Mouse (Mus musculus): ENCODE measurements around the gene Fgf15. TPM values are rescaled to one million over a fixed set of nuclear protein-coding genes. Genes with fewer than 3 reads are reported as not detected.

Fgf15 gene
- polyA plus RNA-seq, 1 experiment from 2014 or later: 0.23 TPM

GRCm38 (mm10) chr7:144918823-144919222 is 22.5 kb downstream of the Fgf15 start:
- H3K36me3 ChIP-seq: peaks cover 18% of the 10 kb centered on the region; the same call in 1 of the 2 replicates
- H3K4me2 ChIP-seq (replicated peaks): no peak overlapping the region
- peaks cover 6% of the 10 kb centered on the region for H3K4me1 ChIP-seq (replicated peaks)
- ATAC-seq: no peak
- H3K4me3 ChIP-seq (replicated peaks): no peak overlapping the region
- H3K27me3 ChIP-seq (replicated peaks): no peaks in the 10 kb centered on the region
- no peaks in the 10 kb centered on the region for H3K9me3 ChIP-seq
- WGBS: 82% methylated on average over 1 of the region's 1 CpGs
- H3K27ac ChIP-seq: no peak overlapping the region
- no peak overlapping the region for H3K9ac ChIP-seq

DNA sequence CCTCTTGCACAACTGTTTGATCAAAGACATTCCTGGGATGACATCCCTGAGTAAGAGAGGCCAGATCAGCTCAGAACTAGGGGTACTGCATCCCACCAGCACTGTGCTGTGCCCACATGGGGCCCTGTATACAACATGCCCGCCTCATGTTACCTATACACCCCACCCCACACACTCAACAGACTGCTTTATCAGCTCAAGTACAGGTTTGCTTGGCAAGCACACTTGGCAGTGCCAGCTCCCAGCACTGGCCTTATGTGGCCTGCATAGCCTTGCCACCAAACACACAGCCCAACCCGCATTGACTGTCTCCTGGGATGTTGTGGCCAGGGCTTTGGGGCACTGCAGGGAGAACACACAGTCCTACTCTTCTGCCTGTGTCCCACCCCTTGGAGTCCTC is 31.3 kb downstream of the Fgf15 start:
- no peaks in the 10 kb centered on the region for H3K4me1 ChIP-seq (replicated peaks)
- no peak overlapping the region for H3K9ac ChIP-seq
- 74% methylated on average over 2 of the region's 2 CpGs for WGBS
- H3K36me3 ChIP-seq: no peaks in the 10 kb centered on the region
- no peaks in the 10 kb centered on the region for H3K9me3 ChIP-seq
- no peak overlapping the region for H3K4me2 ChIP-seq (replicated peaks)
- H3K4me3 ChIP-seq (replicated peaks): no peak overlapping the region
- no peaks in the 10 kb centered on the region for H3K27me3 ChIP-seq (replicated peaks)
- H3K27ac ChIP-seq: no peak overlapping the region
- no peak for ATAC-seq

GRCm38 (mm10) chr7:144928009-144928888 is 31.9 kb downstream of the Fgf15 start:
- H3K9ac ChIP-seq: no peak overlapping the region
- H3K27ac ChIP-seq: no peak overlapping the region
- no peak overlapping the region for H3K4me2 ChIP-seq (replicated peaks)
- H3K27me3 ChIP-seq (replicated peaks): no peaks in the 10 kb centered on the region
- whole genome bisulfite sequencing: 75% methylated on average over 4 of the region's 4 CpGs
- H3K36me3 ChIP-seq: no peaks in the 10 kb centered on the region
- no peaks in the 10 kb centered on the region for H3K9me3 ChIP-seq
- H3K4me1 ChIP-seq (replicated peaks): no peaks in the 10 kb centered on the region
- no peak for ATAC-seq
- H3K4me3 ChIP-seq (replicated peaks): no peak overlapping the region

GRCm38 (mm10) chr7:144928889-144929210 is 32.5 kb downstream of the Fgf15 start:
- Histone ChIP-seq H3K36me3 (no peaks in the 10 kb centered on the region), H3K4me3 (replicated peaks) (no peak overlapping the region), H3K4me2 (replicated peaks) (no peak overlapping the region), H3K27ac (no peak overlapping the region), H3K9me3 (no peaks in the 10 kb centered on the region), H3K9ac (no peak overlapping the region), H3K27me3 (replicated peaks) (no peaks in the 10 kb centered on the region), H3K4me1 (replicated peaks) (no peaks in the 10 kb centered on the region)
- no peak for ATAC-seq
- 84% methylated on average over 6 of the region's 6 CpGs for WGBS

DNA sequence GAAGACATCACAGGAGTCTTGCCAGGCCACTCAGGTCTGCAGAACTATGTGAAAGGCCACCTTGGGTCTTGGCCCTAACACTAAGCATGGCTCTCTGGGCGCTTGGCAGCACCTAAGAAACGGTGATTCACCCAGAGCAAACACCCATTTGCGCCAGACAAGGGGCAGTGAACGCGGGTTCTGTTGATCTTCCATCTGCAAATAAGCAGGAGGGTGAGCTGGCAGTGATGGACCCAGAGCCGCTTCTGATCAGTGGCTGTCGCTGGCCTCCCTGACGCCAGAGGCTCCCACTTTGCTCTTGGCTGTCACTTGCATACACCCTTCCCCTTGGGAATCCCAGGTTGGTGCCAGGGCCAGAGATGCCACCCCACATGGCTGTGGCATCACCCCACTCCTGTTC is 33.2 kb downstream of the Fgf15 start:
- Histone ChIP-seq H3K27me3 (replicated peaks) (no peaks in the 10 kb centered on the region), H3K27ac (no peak overlapping the region), H3K4me3 (replicated peaks) (no peak overlapping the region), H3K9me3 (no peaks in the 10 kb centered on the region), H3K4me2 (replicated peaks) (no peak overlapping the region), H3K9ac (no peak overlapping the region), H3K36me3 (no peaks in the 10 kb centered on the region), H3K4me1 (replicated peaks) (no peaks in the 10 kb centered on the region)
- WGBS: 72% methylated on average over 8 of the region's 8 CpGs
- no peak for ATAC-seq

DNA sequence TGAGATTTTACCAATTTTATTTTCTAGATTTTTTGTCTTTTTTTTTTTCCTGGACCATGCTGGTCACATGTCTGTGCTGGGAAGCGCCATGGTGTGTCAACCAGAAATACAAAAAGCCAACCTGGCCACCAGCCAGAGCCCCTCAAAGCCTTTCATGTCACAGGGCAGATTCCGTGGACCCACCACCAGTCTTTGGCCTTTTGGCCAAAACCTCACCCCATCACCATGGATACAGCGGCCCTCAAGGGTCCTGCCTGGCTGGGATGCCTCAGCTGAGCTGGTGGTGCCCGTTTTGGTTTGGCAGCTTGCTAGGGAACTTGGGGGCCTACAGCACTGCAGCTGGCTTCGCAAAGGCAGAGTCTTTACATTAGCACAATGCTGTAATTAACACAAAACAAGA is 33.6 kb downstream of the Fgf15 start:
- Histone ChIP-seq H3K36me3 (0 out of 2 replicates have a peak, but pooled peaks cover 2% of the 10 kb centered on the region), H3K27me3 (replicated peaks) (no peaks in the 10 kb centered on the region), H3K27ac (no peak overlapping the region), H3K9me3 (no peaks in the 10 kb centered on the region), H3K4me1 (replicated peaks) (no peaks in the 10 kb centered on the region), H3K4me2 (replicated peaks) (no peak overlapping the region), H3K4me3 (replicated peaks) (no peak overlapping the region), H3K9ac (no peak overlapping the region)
- no peak for ATAC-seq
- 70% methylated on average over 5 of the region's 5 CpGs for WGBS

DNA sequence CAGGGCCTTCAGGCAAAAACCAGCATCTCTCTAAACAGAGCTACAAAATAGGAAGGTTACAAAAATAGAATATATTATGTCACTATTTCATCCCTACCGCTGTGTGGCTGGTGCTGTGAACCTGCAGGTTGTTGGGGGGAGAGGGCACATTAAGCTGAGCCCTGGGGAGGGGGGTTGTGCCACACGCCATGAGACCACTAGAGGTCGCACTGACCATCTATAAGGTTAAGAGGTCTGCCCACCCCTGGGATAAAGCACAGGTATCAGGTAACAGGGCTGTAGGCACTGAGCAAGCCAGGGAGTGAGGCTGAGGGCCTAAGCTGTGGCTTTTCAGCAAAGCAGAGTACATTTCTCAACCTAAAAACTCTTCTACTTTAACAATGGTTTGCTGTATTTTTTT is 35.4 kb downstream of the Fgf15 start:
- 0 out of 2 replicates have a peak, but pooled peaks cover 4% of the 10 kb centered on the region for H3K4me1 ChIP-seq (replicated peaks)
- 22% methylated on average over 3 of the region's 3 CpGs for WGBS
- H3K4me3 ChIP-seq (replicated peaks): no peak overlapping the region
- H3K27ac ChIP-seq: no peak overlapping the region
- no peaks in the 10 kb centered on the region for H3K27me3 ChIP-seq (replicated peaks)
- no peak overlapping the region for H3K9ac ChIP-seq
- no peaks in the 10 kb centered on the region for H3K9me3 ChIP-seq
- no peak for ATAC-seq
- 0 out of 2 replicates have a peak, but pooled peaks cover 5% of the 10 kb centered on the region for H3K36me3 ChIP-seq
- H3K4me2 ChIP-seq (replicated peaks): no peak overlapping the region

- H3K4me2 ChIP-seq (replicated peaks): no peak overlapping the region
- no peak for ATAC-seq
- H3K27me3 ChIP-seq (replicated peaks): no peaks in the 10 kb centered on the region
- no peak overlapping the region for H3K4me3 ChIP-seq (replicated peaks)
- no peaks in the 10 kb centered on the region for H3K9me3 ChIP-seq
- no peak overlapping the region for H3K9ac ChIP-seq
- H3K4me1 ChIP-seq (replicated peaks): 0 out of 2 replicates have a peak, but pooled peaks cover 4% of the 10 kb centered on the region
- 0 out of 2 replicates have a peak, but pooled peaks cover 9% of the 10 kb centered on the region for H3K36me3 ChIP-seq
- H3K27ac ChIP-seq: no peak overlapping the region
- 68% methylated on average over 18 of the region's 18 CpGs for WGBS
These were observed 36.1 kb downstream of the Fgf15 start for GRCm38 (mm10) chr7:144932389-144932937.

DNA sequence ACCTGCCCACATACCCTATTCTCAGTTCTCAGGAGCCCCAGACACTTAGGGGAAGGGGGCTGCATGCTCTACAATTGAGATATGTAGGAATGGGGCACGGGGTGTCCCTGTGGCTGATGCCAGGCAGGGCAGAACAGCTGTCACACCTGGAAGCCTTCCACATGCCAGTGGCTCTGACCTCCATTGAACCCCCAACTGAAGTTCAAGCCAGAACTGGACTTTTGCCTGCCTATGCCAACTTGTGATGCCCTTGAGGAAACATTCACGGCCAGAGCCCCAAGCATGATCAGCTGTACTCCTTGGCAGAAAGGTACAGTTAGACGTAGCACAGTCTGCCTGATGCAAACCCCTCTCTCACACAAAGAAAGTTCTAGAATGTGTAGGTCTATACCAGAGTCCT is 37.0 kb downstream of the Fgf15 start:
- Histone ChIP-seq H3K4me3 (replicated peaks) (no peak overlapping the region), H3K4me1 (replicated peaks) (0 out of 2 replicates have a peak, but pooled peaks cover 4% of the 10 kb centered on the region), H3K9me3 (no peaks in the 10 kb centered on the region), H3K4me2 (replicated peaks) (no peak overlapping the region), H3K27me3 (replicated peaks) (0 out of 2 replicates have a peak, but pooled peaks cover 4% of the 10 kb centered on the region), H3K36me3 (0 out of 2 replicates have a peak, but pooled peaks cover 9% of the 10 kb centered on the region), H3K9ac (no peak overlapping the region), H3K27ac (no peak overlapping the region)
- ATAC-seq: no peak
- WGBS: 86% methylated on average over 3 of the region's 3 CpGs

GRCm38 (mm10) chr7:144933796-144934195 is 37.5 kb downstream of the Fgf15 start:
- H3K4me2 ChIP-seq (replicated peaks): no peak overlapping the region
- 0 out of 2 replicates have a peak, but pooled peaks cover 4% of the 10 kb centered on the region for H3K4me1 ChIP-seq (replicated peaks)
- H3K27ac ChIP-seq: no peak overlapping the region
- 0 out of 2 replicates have a peak, but pooled peaks cover 9% of the 10 kb centered on the region for H3K36me3 ChIP-seq
- H3K4me3 ChIP-seq (replicated peaks): no peak overlapping the region
- WGBS: 87% methylated on average over 8 of the region's 8 CpGs
- no peak overlapping the region for H3K9ac ChIP-seq
- ATAC-seq: no peak
- H3K27me3 ChIP-seq (replicated peaks): 0 out of 2 replicates have a peak, but pooled peaks cover 6% of the 10 kb centered on the region
- no peaks in the 10 kb centered on the region for H3K9me3 ChIP-seq

GRCm38 (mm10) chr7:144934901-144935300 is 38.6 kb downstream of the Fgf15 start:
- Histone ChIP-seq H3K9me3 (no peaks in the 10 kb centered on the region), H3K36me3 (0 out of 2 replicates have a peak, but pooled peaks cover 9% of the 10 kb centered on the region), H3K9ac (no peak overlapping the region), H3K27ac (no peak overlapping the region), H3K4me2 (replicated peaks) (no peak overlapping the region), H3K4me1 (replicated peaks) (peaks cover 8% of the 10 kb centered on the region; the same call in 1 of the 2 replicates), H3K4me3 (replicated peaks) (no peak overlapping the region), H3K27me3 (replicated peaks) (peaks cover 14% of the 10 kb centered on the region)
- no peak for ATAC-seq
- WGBS: 77% methylated on average over 5 of the region's 5 CpGs

DNA sequence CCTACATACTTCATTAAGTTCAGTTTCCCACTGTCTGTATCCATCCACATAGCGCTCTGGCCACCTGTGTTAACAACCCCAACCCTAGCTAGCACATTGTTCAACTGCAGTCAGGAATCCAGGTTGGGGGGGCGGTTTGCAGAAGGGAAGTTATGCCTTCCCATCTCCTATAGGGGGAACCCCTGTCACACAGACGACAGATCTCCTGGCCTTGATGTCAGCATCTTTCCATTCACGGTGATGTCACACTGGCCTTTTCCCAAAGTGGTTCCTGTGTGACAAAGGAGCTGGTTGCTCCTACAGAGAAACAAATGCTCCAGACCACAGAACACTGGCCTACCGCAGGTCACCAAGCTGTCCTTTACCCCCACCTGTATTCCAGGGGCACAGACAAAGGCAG is 39.2 kb downstream of the Fgf15 start:
- no peak overlapping the region for H3K27ac ChIP-seq
- ATAC-seq: no peak
- peaks cover 17% of the 10 kb centered on the region for H3K27me3 ChIP-seq (replicated peaks)
- no peak overlapping the region for H3K4me3 ChIP-seq (replicated peaks)
- no peaks in the 10 kb centered on the region for H3K9me3 ChIP-seq
- 0 out of 2 replicates have a peak, but pooled peaks cover 9% of the 10 kb centered on the region for H3K36me3 ChIP-seq
- peaks cover 13% of the 10 kb centered on the region; the same call in 1 of the 2 replicates for H3K4me1 ChIP-seq (replicated peaks)
- 48% methylated on average over 5 of the region's 5 CpGs for WGBS
- H3K9ac ChIP-seq: no peak overlapping the region
- no peak overlapping the region for H3K4me2 ChIP-seq (replicated peaks)

All from intestine, embryonic 15.5 days (tissue).